Mouse (Mus musculus) megakaryocyte, embryonic 14.5 days (primary cell): ENCODE measurements around the gene Diexf.

Experiments used
- FLI1 ChIP-seq: IDR thresholded peaks from 2 replicates; pipeline ENCODE4 v1.6.1; 2012; ENCODE audit warnings: low read length, inconsistent platforms, mixed read lengths
- GATA1 ChIP-seq: IDR thresholded peaks from 3 replicates; pipeline ENCODE4 v1.6.1; 2012; ENCODE audit warnings: mixed read lengths, low read length, inconsistent platforms, borderline replicate concordance

DNA sequence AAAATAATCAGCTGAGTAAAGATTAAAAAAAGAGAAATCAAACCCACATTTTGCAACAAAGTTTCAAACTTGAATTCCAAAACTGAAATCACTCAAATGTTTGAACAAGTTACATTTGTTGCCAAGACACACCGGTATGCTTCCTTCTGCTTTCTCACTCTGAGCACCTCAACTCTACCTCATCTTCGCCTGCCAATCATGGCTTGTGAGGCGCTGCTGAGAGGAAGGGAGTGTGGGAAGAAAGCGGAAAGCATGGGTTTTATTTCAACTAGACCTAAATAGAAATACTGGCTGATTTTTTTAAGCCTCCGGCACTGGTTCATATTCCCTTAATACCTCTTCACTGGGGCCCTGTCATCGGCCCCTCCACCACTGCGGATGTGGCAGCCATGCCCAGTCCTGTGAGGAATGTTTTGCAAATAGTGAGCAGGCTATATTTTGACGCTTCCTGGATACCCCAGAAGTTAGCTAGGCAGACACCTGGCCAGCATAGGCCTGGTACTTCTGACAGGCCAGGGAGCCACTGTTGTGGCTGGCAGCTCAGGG, 12.5 kb upstream of the Diexf start:
- no peak for TF ChIP-seq GATA1
- TF ChIP-seq FLI1 = no peak
